Comparison of ENCODE assay signal across 13 mouse cellular contexts in genomic region chr16:90437276-90437675, GRCm38 (mm10). TPM values are rescaled to one million over a fixed set of nuclear protein-coding genes. Genes with fewer than 3 reads are reported as not detected.
DNase-seq lines count a peak whose midpoint lies in the region; ATAC-seq lines count a peak whose summit lies in the region.
"Had no signal": no experiment of that assay in that cellular context is flagged by ENCODE, and none has a peak within 500 bp of the region (broad histone marks: within the 10 kb centered on the region; RNA-seq: fewer than 3 reads in every experiment).

No protein-coding gene starts in this region.

- peaks cover 32% of the 10 kb centered on the region for H3K4me1 ChIP-seq in kidney, embryonic 16.5 days (ENCODE audit: insufficient read depth, low read length)
- H3K4me1 ChIP-seq in midbrain, embryonic 14.5 days (ENCODE audit: control insufficient read depth, insufficient read depth, low read length), result peaks cover 3% of the 10 kb centered on the region; the same call in 1 of the 2 replicates

- no peak overlapping the region for H3K4me2 ChIP-seq in kidney, embryonic 16.5 days (replicated peaks; ENCODE audit: low read depth, low read length)
- no peak overlapping the region for H3K4me2 ChIP-seq in midbrain, embryonic 14.5 days (ENCODE audit: low read length)

- peaks cover 9% of the 10 kb centered on the region for H3K9me3 ChIP-seq in kidney, embryonic 16.5 days (ENCODE audit: low read length)
- H3K9me3 ChIP-seq in midbrain, embryonic 14.5 days (ENCODE audit: control insufficient read depth, low read length), result no peaks in the 10 kb centered on the region

- peaks cover 22% of the 10 kb centered on the region for H3K36me3 ChIP-seq in kidney, embryonic 16.5 days (ENCODE audit: insufficient read depth, low read length)
- peaks cover 18% of the 10 kb centered on the region for H3K36me3 ChIP-seq in midbrain, embryonic 14.5 days (ENCODE audit: control insufficient read depth, insufficient read depth, low read length)

- H3K27me3 ChIP-seq in kidney, embryonic 16.5 days (ENCODE audit: insufficient read depth, low read length), result no peaks in the 10 kb centered on the region
- H3K27me3 ChIP-seq in midbrain, embryonic 14.5 days (ENCODE audit: control insufficient read depth, insufficient read depth, low read length), result no peaks in the 10 kb centered on the region
- H3K27me3 ChIP-seq: Patski had no signal

- DNase-seq in embryo, embryonic 10 days (ENCODE audit: low spot score), result peak; percentile 66
- no peak for DNase-seq in embryo, embryonic 11 days
- no peak for DNase-seq in kidney, postnatal 10 days
- peak; percentile 61 for DNase-seq in embryo, embryonic 10.5 days (ENCODE audit: low spot score)
- DNase-seq in midbrain, embryonic 14.5 days, result no peak
- no peak for DNase-seq in right cerebral cortex, postnatal 25 days
- no peak for DNase-seq in ovary, adult 18-20 months (ENCODE audit: low spot score)
- DNase-seq: B cell, adult 2 months; kidney, postnatal 14 days; liver, postnatal 0 days; thymus, postnatal 4 days had no signal

- no peak overlapping the region for H3K4me3 ChIP-seq in kidney, embryonic 16.5 days (ENCODE audit: low read length)
- H3K4me3 ChIP-seq in midbrain, embryonic 14.5 days (replicated peaks; ENCODE audit: low read depth, low read length), result no peak overlapping the region

- no peak overlapping the region for H3K27ac ChIP-seq in kidney, embryonic 16.5 days (ENCODE audit: low read length)
- 0 out of 2 replicates have a peak overlapping the region, but pooled peaks have one; percentile 8 for H3K27ac ChIP-seq in midbrain, embryonic 14.5 days (replicated peaks; ENCODE audit: low read depth, low read length)

- no peak overlapping the region for H3K9ac ChIP-seq in kidney, embryonic 16.5 days (replicated peaks; ENCODE audit: low read length)
- no peak overlapping the region for H3K9ac ChIP-seq in midbrain, embryonic 14.5 days (replicated peaks; ENCODE audit: low read length)
- H3K9ac ChIP-seq: liver, postnatal 0 days had no signal

- ATAC-seq in kidney, embryonic 16.5 days (ENCODE audit: low FRiP score, low TSS enrichment), result peak; percentile 76
- ATAC-seq in midbrain, embryonic 14.5 days (ENCODE audit: low FRiP score, low TSS enrichment), result no peak
- ATAC-seq: liver, postnatal 0 days; Patski had no signal

- 42% methylated on average over 5 of the region's 5 CpGs for WGBS in kidney, embryonic 16.5 days
- 34% methylated on average over 5 of the region's 5 CpGs for WGBS in midbrain, embryonic 14.5 days

RNA-seq across cellular contexts. Expression of gene Hunk, which starts 51.5 kb away (rescaled TPM):
- 11.3 and 12.7 TPM in 2 replicates for polyA plus RNA-seq in kidney, embryonic 16.5 days (2015; fragmentation: Nextera tagmentation; extraction: Ambion mirVana)
- polyA plus RNA-seq in midbrain, embryonic 14.5 days (2014; fragmentation: Nextera tagmentation; extraction: Ambion mirVana), result 8.1 and 8.7 TPM in 2 replicates

Comparison
In these comparisons a context has a peak if more than half of its experiments do, and no peak if none do; other contexts are left out.
1. DNase-seq: peak in embryo, embryonic 10 days (single experiment) and embryo, embryonic 10.5 days (single experiment); none in embryo, embryonic 11 days (single experiment), kidney, postnatal 10 days (single experiment), midbrain, embryonic 14.5 days (single experiment), right cerebral cortex, postnatal 25 days (single experiment) and ovary, adult 18-20 months (single experiment).